Mouse (Mus musculus) MEL (cell line): ENCODE data around the gene Zfp106. TPM values are rescaled to one million over a fixed set of nuclear protein-coding genes. Genes with fewer than 3 reads are reported as not detected.

Experiments used
- DNase-seq: peaks from one replicate; pipeline ENCODE4 v3.0.0; 2011; ENCODE audit warnings: low read depth, low spot score
- H3K27ac ChIP-seq: 2 replicates; pipeline ENCODE4 v1.5.1; 2012; ENCODE audit warnings: low read depth, mild to moderate bottlenecking, control low read depth, low read length, moderate library complexity; ENCODE audit not compliant: control insufficient read depth
- H3K27me3 ChIP-seq, 2 experiments: fragments of 150-350 bp in 1 of 2; sonication (generic) in 1 of 2; 2 replicates each; pipeline ENCODE4 v1.6.1; 2012; ENCODE audit warnings: low read length in 2 of 2, mild to moderate bottlenecking in 2 of 2, improper control_type of control experiment in 1 of 2, moderate library complexity in 1 of 2; ENCODE audit not compliant: insufficient read depth in 2 of 2, control insufficient read depth in 1 of 2
- H3K36me3 ChIP-seq, 2 experiments: 2 replicates each; pipeline ENCODE4 v1.6.1; 2012 to 2014; ENCODE audit warnings: low read length in 2 of 2, improper control_type of control experiment in 1 of 2, inconsistent platforms in 1 of 2, mild to moderate bottlenecking in 1 of 2; ENCODE audit not compliant: insufficient read depth in 2 of 2, control insufficient read depth in 1 of 2
- H3K4me1 ChIP-seq, 2 experiments: fragments of 150-350 bp in 1 of 2; sonication (generic) in 1 of 2; 2 replicates each; pipeline ENCODE4 v1.6.1; 2012; ENCODE audit warnings: low read length in 2 of 2, improper control_type of control experiment in 1 of 2, mild to moderate bottlenecking in 1 of 2; ENCODE audit not compliant: insufficient read depth in 2 of 2, control insufficient read depth in 1 of 2
- H3K4me3 ChIP-seq, 2 experiments: fragments of 150-350 bp in 1 of 2; sonication (generic) in 1 of 2; 2 replicates each; pipeline ENCODE4 v1.5.1; 2012; ENCODE audit warnings: low read depth in 2 of 2, low read length in 2 of 2, mild to moderate bottlenecking in 2 of 2, moderate library complexity in 2 of 2, control low read depth in 1 of 2, improper control_type of control experiment in 1 of 2; ENCODE audit not compliant: control insufficient read depth in 1 of 2, insufficient read depth in 1 of 2
- H3K79me2 ChIP-seq: 2 replicates; pipeline ENCODE4 v1.6.1; 2012; ENCODE audit warnings: mild to moderate bottlenecking, low read length, moderate library complexity; ENCODE audit not compliant: control insufficient read depth, poor library complexity, insufficient read depth
- H3K9ac ChIP-seq: 2 replicates; pipeline ENCODE4 v1.6.1; 2012; ENCODE audit warnings: low read depth, mild to moderate bottlenecking, control low read depth, low read length, moderate library complexity; ENCODE audit not compliant: control insufficient read depth, poor library complexity, severe bottlenecking
- H3K9me3 ChIP-seq: fragments of 150-350 bp; sonication (generic); replicated peaks from 2 replicates; pipeline ENCODE4 v1.6.1; 2012; ENCODE audit warnings: mild to moderate bottlenecking, low read length, improper control_type of control experiment, moderate library complexity; ENCODE audit not compliant: insufficient read depth
- CHD1 ChIP-seq: IDR thresholded peaks from 2 replicates; pipeline ENCODE4 v1.6.1; 2012; ENCODE audit warnings: low read depth, mild to moderate bottlenecking, inconsistent platforms, low read length, improper control_type of control experiment
- CTCF ChIP-seq, 3 experiments: IDR thresholded peaks in 2 of 3; conservative IDR thresholded peaks in 1 of 3; 2 replicates each; pipeline ENCODE4 v1.5.1; 2011 to 2012; ENCODE audit warnings: low read length in 3 of 3, low read depth in 2 of 3, mild to moderate bottlenecking in 2 of 3, improper control_type of control experiment in 1 of 3, inconsistent platforms in 1 of 3, mixed read lengths in 1 of 3, moderate library complexity in 1 of 3; ENCODE audit not compliant: control insufficient read depth in 1 of 3, insufficient read depth in 1 of 3, poor library complexity in 1 of 3, severe bottlenecking in 1 of 3
- EP300 ChIP-seq, 2 experiments: IDR thresholded peaks; 2 replicates each; pipeline ENCODE4 v1.6.1; 2011; ENCODE audit warnings: improper control_type of control experiment in 2 of 2, low read length in 2 of 2, low read depth in 1 of 2, mild to moderate bottlenecking in 1 of 2
- JUND ChIP-seq: IDR thresholded peaks from 2 replicates; pipeline ENCODE4 v1.6.1; 2011; ENCODE audit warnings: low read depth, mild to moderate bottlenecking, improper control_type of control experiment, low read length
- KAT2A ChIP-seq: conservative IDR thresholded peaks from 2 replicates; pipeline ENCODE4 v1.6.1; 2012; ENCODE audit warnings: low read depth, low read length, improper control_type of control experiment, inconsistent platforms
- MAFK ChIP-seq: IDR thresholded peaks from 2 replicates; pipeline ENCODE4 v1.6.1; 2011; ENCODE audit warnings: low read depth, mild to moderate bottlenecking, low read length, improper control_type of control experiment, borderline replicate concordance
- MAX ChIP-seq: IDR thresholded peaks from 2 replicates; pipeline ENCODE4 v1.6.1; 2011; ENCODE audit warnings: low read length, improper control_type of control experiment
- MEF2A ChIP-seq: IDR thresholded peaks from 2 replicates; pipeline ENCODE4 v1.6.1; 2014; ENCODE audit warnings: low read depth, mild to moderate bottlenecking, inconsistent platforms, low read length, improper control_type of control experiment; ENCODE audit not compliant: poor library complexity, insufficient replicate concordance, severe bottlenecking; ENCODE audit errors: extremely low read depth
- NELFE ChIP-seq: IDR thresholded peaks from 2 replicates; pipeline ENCODE4 v1.6.1; 2011; ENCODE audit warnings: low read depth, low read length, improper control_type of control experiment
- NRF1 ChIP-seq: IDR thresholded peaks from 2 replicates; pipeline ENCODE4 v1.6.1; 2014; ENCODE audit warnings: low read depth, mild to moderate bottlenecking, inconsistent platforms, low read length, improper control_type of control experiment, moderate library complexity; ENCODE audit not compliant: poor library complexity, insufficient read depth, severe bottlenecking
- POLR2AphosphoS2 ChIP-seq: IDR thresholded peaks from 2 replicates; pipeline ENCODE4 v1.6.1; 2011; ENCODE audit warnings: low read length, improper control_type of control experiment
- POLR2AphosphoS5 ChIP-seq: IDR thresholded peaks from 2 replicates; pipeline ENCODE4 v1.6.1; 2012; ENCODE audit warnings: low read depth, borderline replicate concordance, mild to moderate bottlenecking, inconsistent platforms, low read length, moderate library complexity, mixed read lengths
- RAD21 ChIP-seq: IDR thresholded peaks from 2 replicates; pipeline ENCODE4 v1.6.1; 2011; ENCODE audit warnings: mild to moderate bottlenecking, low read depth, low read length, improper control_type of control experiment
- SMC3 ChIP-seq: IDR thresholded peaks from 2 replicates; pipeline ENCODE4 v1.6.1; 2011; ENCODE audit warnings: low read depth, low read length, improper control_type of control experiment
- TCF12 ChIP-seq: IDR thresholded peaks from 2 replicates; pipeline ENCODE4 v1.6.1; 2014; ENCODE audit warnings: low read depth, mild to moderate bottlenecking, inconsistent platforms, low read length, improper control_type of control experiment, moderate library complexity
- UBTF ChIP-seq: IDR thresholded peaks from 2 replicates; pipeline ENCODE4 v1.6.1; 2012; ENCODE audit warnings: low read depth, mild to moderate bottlenecking, inconsistent platforms, low read length, improper control_type of control experiment, moderate library complexity, borderline replicate concordance; ENCODE audit not compliant: insufficient read depth
- ZC3H11A ChIP-seq: IDR thresholded peaks from 2 replicates; pipeline ENCODE4 v1.6.1; 2012; ENCODE audit warnings: low read depth, mild to moderate bottlenecking, inconsistent platforms, low read length, improper control_type of control experiment
- ZNF384 ChIP-seq: IDR thresholded peaks from 2 replicates; pipeline ENCODE4 v1.6.1; 2012; ENCODE audit warnings: low read depth, mild to moderate bottlenecking, inconsistent platforms, low read length, improper control_type of control experiment
- polyA plus RNA-seq, 2 experiments: library from polyadenylated mRNA; stranded (reverse) in 1 of 2; unstranded in 1 of 2; fragments of >175 nt in 1 of 2; fragments of >200 nt in 1 of 2; gene quantifications; 2 replicates each; pipeline versions ENCODE4 v1.2.1 to v1.2.4; 2012; ENCODE audit warnings: low replicate concordance in 2 of 2, low read depth in 1 of 2; ENCODE audit not compliant: insufficient read length in 2 of 2, insufficient read depth in 1 of 2, missing spikeins in 1 of 2
- total RNA-seq: library from RNA; depleted of rRNA; stranded (reverse); fragments of 300-350 nt; gene quantifications from 2 replicates; pipeline ENCODE4 v1.2.3, GENCODE M21; 2012

Zfp106 gene
- total and polyA plus RNA-seq, 3 experiments: 63.9 to 130 (median 80.6) TPM

- H3K36me3 ChIP-seq: peaks cover 2 to 62% of the 10 kb centered on the region in 2 experiments; a peak in 3 of 4 replicates
- TF ChIP-seq NELFE: no peak
- no peak for TF ChIP-seq MAFK
- no peak for TF ChIP-seq JUND
- TF ChIP-seq UBTF: no peak
- peaks cover 66% of the 10 kb centered on the region for H3K79me2 ChIP-seq
- H3K27me3 ChIP-seq: no peaks in the 10 kb centered on the region
- no peak overlapping the region; the same call in 1 of the 2 replicates for H3K27ac ChIP-seq
- H3K9me3 ChIP-seq: no peaks in the 10 kb centered on the region
- H3K9ac ChIP-seq: no peak overlapping the region
- peaks cover 28 to 34% of the 10 kb centered on the region in 2 experiments for H3K4me1 ChIP-seq
- DNase-seq: no peak
- H3K4me3 ChIP-seq: no peak overlapping the region
Measured at GRCm38 (mm10) chr2:120571081-120571480, 7.4 kb upstream of the Zfp106 start.

- peak; percentile 61 for DNase-seq
- Histone ChIP-seq H3K9me3 (no peaks in the 10 kb centered on the region), H3K79me2 (peaks cover 53% of the 10 kb centered on the region), H3K27ac (peak overlapping the region; percentile 62)
- TF ChIP-seq ZNF384: 0 out of 2 replicates have a peak, but pooled peaks have one; percentile 17
- TF ChIP-seq TCF12: no peak
- TF ChIP-seq NRF1: 0 out of 2 replicates have a peak, but pooled peaks have one; percentile 10
- TF ChIP-seq EP300 (IDR thresholded peaks at IDR 0.05; ENCODE audit: low read depth in 1 of 2, low read length in 2 of 2): no peak
- no peak for TF ChIP-seq RAD21
- TF ChIP-seq POLR2AphosphoS2: no peak
- no peak for TF ChIP-seq CTCF (IDR thresholded peaks at IDR 0.05 in 2 of 3, conservative IDR thresholded peaks at IDR 0.05 in 1 of 3; ENCODE audit: control insufficient read depth in 1 of 3, insufficient read depth in 1 of 3, low read depth in 2 of 3, low read length in 3 of 3, poor library complexity in 1 of 3, severe bottlenecking in 1 of 3)
- TF ChIP-seq MEF2A: no peak
- TF ChIP-seq MAX: no peak
- TF ChIP-seq ZC3H11A: no peak
- TF ChIP-seq SMC3: no peak
- TF ChIP-seq CHD1: 0 out of 2 replicates have a peak, but pooled peaks have one; percentile 11
- no peak for TF ChIP-seq KAT2A
- TF ChIP-seq POLR2AphosphoS5: no peak
- TF ChIP-seq, all 39 proteins: peak for 3
- Histone ChIP-seq H3K4me1 (peaks cover 17 to 28% of the 10 kb centered on the region in 2 experiments), H3K36me3 (peaks cover 0 to 49% of the 10 kb centered on the region in 2 experiments; a peak in 3 of 4 replicates), H3K4me3 (peak overlapping the region; percentile 91 to 94), H3K9ac (peak overlapping the region; percentile 74), H3K27me3 (no peaks in the 10 kb centered on the region)
Measured at GRCm38 (mm10) chr2:120567798-120568320, 4.2 kb upstream of the Zfp106 start.
